Mouse (Mus musculus) stomach, postnatal 0 days (tissue): ENCODE results near the gene Pxdn.

Experiments
- CTCF ChIP-seq: IDR thresholded peaks from 2 replicates; pipeline ENCODE4 v1.5.1; 2016; ENCODE audit warnings: antibody characterized with exemption, low read depth, mild to moderate bottlenecking, moderate library complexity
- EP300 ChIP-seq: optimal IDR thresholded peaks from 2 replicates; pipeline ENCODE3; 2016; ENCODE audit warnings: antibody characterized with exemption

DNA sequence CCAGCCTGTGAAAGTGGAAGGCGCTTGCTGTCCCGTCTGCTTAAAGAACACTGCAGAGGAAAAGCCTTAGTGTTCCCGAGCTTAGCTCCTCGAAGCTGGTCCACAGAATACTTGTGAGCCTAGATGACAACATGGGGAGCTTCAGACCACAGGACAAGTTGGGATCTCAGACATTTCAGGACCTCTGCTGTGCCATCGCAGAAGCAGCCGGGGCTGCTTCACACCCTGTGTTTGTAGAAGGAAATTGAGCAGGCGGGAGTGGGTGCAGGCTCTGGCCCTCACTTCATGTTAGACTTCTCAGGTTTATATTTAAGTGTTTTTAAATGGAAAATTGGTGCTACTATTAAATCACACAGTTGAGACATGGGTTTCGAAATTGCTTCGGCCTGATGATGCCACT, 78.1 kb downstream of the Pxdn start:
- TF ChIP-seq CTCF (no peak), EP300 (no peak)
